Mouse (Mus musculus) neural tube, embryonic 11.5 days (tissue): ENCODE results near the gene Timm23. TPM values are rescaled to one million over a fixed set of nuclear protein-coding genes. Genes with fewer than 3 reads are reported as not detected.
"Not testable (repeated sequence)": the region's sequence is repeated elsewhere in the genome, so short reads cannot be mapped to it uniquely, and the experiment has no call there.

Experiments used
- ATAC-seq: fragments of 200-750 bp; cut with Nextera tagmentation; 2 replicates; pipeline ENCODE4 v1.8.0; 2017; ENCODE audit warnings: moderate number of reproducible peaks, mild to moderate bottlenecking, moderate TSS enrichment, moderate library complexity; ENCODE audit not compliant: insufficient read depth, low FRiP score, low TSS enrichment
- DNase-seq: peaks from one replicate; pipeline ENCODE4 v3.0.0-alpha.2; 2015; ENCODE audit warnings: low spot score
- H3K27ac ChIP-seq: fragments of 300-500 bp; sonication (generic); 2 replicates; pipeline ENCODE4 v1.5.1; 2014; ENCODE audit warnings: low read depth, mild to moderate bottlenecking, low read length
- H3K27me3 ChIP-seq: fragments of 300-500 bp; sonication (generic); 2 replicates; pipeline ENCODE4 v1.6.1; 2014; ENCODE audit warnings: mild to moderate bottlenecking, low read length, mixed read lengths; ENCODE audit not compliant: control insufficient read depth, insufficient read depth
- H3K36me3 ChIP-seq: fragments of 300-500 bp; sonication (generic); 2 replicates; pipeline ENCODE4 v1.6.1; 2014; ENCODE audit warnings: mild to moderate bottlenecking, low read length, moderate library complexity, mixed read lengths; ENCODE audit not compliant: control insufficient read depth, insufficient read depth
- H3K4me1 ChIP-seq: fragments of 300-500 bp; sonication (generic); 2 replicates; pipeline ENCODE4 v1.6.1; 2014; ENCODE audit warnings: low read length, mixed read lengths; ENCODE audit not compliant: control insufficient read depth, insufficient read depth
- H3K4me2 ChIP-seq: fragments of 300-500 bp; sonication (generic); 2 replicates; pipeline ENCODE4 v1.6.1; 2014; ENCODE audit warnings: low read depth, mild to moderate bottlenecking, moderate library complexity
- H3K4me3 ChIP-seq: fragments of 300-500 bp; sonication (generic); 2 replicates; pipeline ENCODE4 v1.5.1; 2014; ENCODE audit warnings: low read depth, low read length
- H3K9ac ChIP-seq: fragments of 300-500 bp; sonication (generic); 2 replicates; pipeline ENCODE4 v1.6.1; 2014; ENCODE audit warnings: mild to moderate bottlenecking, low read length
- H3K9me3 ChIP-seq: fragments of 300-500 bp; sonication (generic); 2 replicates; pipeline ENCODE4 v1.6.1; 2016; ENCODE audit warnings: low read length; ENCODE audit not compliant: control insufficient read depth
- WGBS: fragments of 180-500 bp; shearing (Covaris S2); extraction: QIAGEN DNeasy Blood & Tissue Kit; methylation state at CpG from one replicate; pipeline ENCODE4 v1.1.7; 2014; 5-methylcytosine and 5-hydroxymethylcytosine counted together
- polyA plus RNA-seq: library from polyadenylated mRNA; unstranded; fragments of >200 nt; fragmentation: Nextera tagmentation; extraction: Ambion mirVana; gene quantifications from 2 replicates; pipeline ENCODE4 v1.2.1, GENCODE M21; 2014

The Timm23 gene
- polyA plus RNA-seq, 1 experiment from 2014 or later = 304 TPM

- no peak overlapping the region for H3K27ac ChIP-seq
- no peak overlapping the region for H3K4me3 ChIP-seq
- H3K4me1 ChIP-seq = no peaks in the 10 kb centered on the region
- ATAC-seq = no peak
- 93% methylated on average over 5 of the region's 5 CpGs for WGBS
- H3K9ac ChIP-seq = no peak overlapping the region
- H3K4me2 ChIP-seq = no peak overlapping the region
- no peaks in the 10 kb centered on the region for H3K9me3 ChIP-seq
- no peaks in the 10 kb centered on the region for H3K27me3 ChIP-seq
- DNase-seq = no peak
- H3K36me3 ChIP-seq = peaks cover 8% of the 10 kb centered on the region
Measured at GRCm38 (mm10) chr14:32191926-32192325, 9.8 kb downstream of the Timm23 start.

- Histone ChIP-seq H3K4me1 (no peaks in the 10 kb centered on the region), H3K4me3 (no peak overlapping the region), H3K36me3 (peaks cover 7% of the 10 kb centered on the region), H3K9me3 (no peaks in the 10 kb centered on the region), H3K27me3 (no peaks in the 10 kb centered on the region), H3K9ac (no peak overlapping the region), H3K4me2 (no peak overlapping the region), H3K27ac (no peak overlapping the region)
- no peak for DNase-seq
- 92% methylated on average over 6 of the region's 6 CpGs for WGBS
- no peak for ATAC-seq
Measured at GRCm38 (mm10) chr14:32190627-32191391, 10.9 kb downstream of the Timm23 start.

- H3K4me3 ChIP-seq = no peak overlapping the region
- H3K36me3 ChIP-seq = peaks cover 12% of the 10 kb centered on the region
- H3K27ac ChIP-seq = no peak overlapping the region
- H3K9me3 ChIP-seq = no peaks in the 10 kb centered on the region
- ATAC-seq (no peak), DNase-seq (no peak)
- no peak overlapping the region for H3K4me2 ChIP-seq
- H3K4me1 ChIP-seq = no peaks in the 10 kb centered on the region
- 94% methylated on average over 4 of the region's 4 CpGs for WGBS
- no peaks in the 10 kb centered on the region for H3K27me3 ChIP-seq
- H3K9ac ChIP-seq = no peak overlapping the region
Measured at GRCm38 (mm10) chr14:32183846-32184245, 17.9 kb downstream of the Timm23 start.

GRCm38 (mm10) chr14:32180861-32181260, 20.8 kb downstream of the Timm23 start:
- H3K36me3 ChIP-seq = peaks cover 10% of the 10 kb centered on the region
- 93% methylated on average over 6 of the region's 6 CpGs for WGBS
- H3K4me1 ChIP-seq = no peaks in the 10 kb centered on the region
- ATAC-seq (no peak), DNase-seq (no peak)
- no peak overlapping the region for H3K9ac ChIP-seq
- no peaks in the 10 kb centered on the region for H3K9me3 ChIP-seq
- no peaks in the 10 kb centered on the region for H3K27me3 ChIP-seq
- H3K4me3 ChIP-seq = no peak overlapping the region
- H3K27ac ChIP-seq = no peak overlapping the region
- no peak overlapping the region for H3K4me2 ChIP-seq

- H3K4me1 ChIP-seq = no peaks in the 10 kb centered on the region
- DNase-seq = no peak
- ATAC-seq = no peak
- no peak overlapping the region for H3K4me3 ChIP-seq
- no peaks in the 10 kb centered on the region for H3K9me3 ChIP-seq
- no peaks in the 10 kb centered on the region for H3K27me3 ChIP-seq
- H3K9ac ChIP-seq = no peak overlapping the region
- 92% methylated on average over 10 of the region's 10 CpGs for WGBS
- peaks cover 10% of the 10 kb centered on the region for H3K36me3 ChIP-seq
- no peak overlapping the region for H3K27ac ChIP-seq
- H3K4me2 ChIP-seq = no peak overlapping the region
Measured at GRCm38 (mm10) chr14:32179393-32180195, 22.1 kb downstream of the Timm23 start.

GRCm38 (mm10) chr14:32176590-32176989, 25.1 kb downstream of the Timm23 start:
- H3K9ac ChIP-seq, H3K27ac ChIP-seq, H3K4me3 ChIP-seq, H3K4me1 ChIP-seq, ATAC-seq, H3K9me3 ChIP-seq, H3K27me3 ChIP-seq, DNase-seq, H3K4me2 ChIP-seq: not testable (repeated sequence)
- H3K36me3 ChIP-seq = peaks cover 11% of the 10 kb centered on the region
- 77% methylated on average over 4 of the region's 5 CpGs for WGBS

GRCm38 (mm10) chr14:32175310-32175709, 26.4 kb downstream of the Timm23 start:
- 93% methylated on average over 2 of the region's 2 CpGs for WGBS

GRCm38 (mm10) chr14:32170137-32170536, 31.6 kb downstream of the Timm23 start:
- ATAC-seq = no peak
- no peak for DNase-seq
- Histone ChIP-seq H3K36me3 (peaks cover 4% of the 10 kb centered on the region), H3K27me3 (no peaks in the 10 kb centered on the region), H3K9me3 (no peaks in the 10 kb centered on the region), H3K4me3 (no peak overlapping the region), H3K4me1 (peaks cover 6% of the 10 kb centered on the region; the same call in 1 of the 2 replicates), H3K4me2 (no peak overlapping the region), H3K9ac (no peak overlapping the region), H3K27ac (no peak overlapping the region)
- WGBS = 94% methylated on average over 4 of the region's 4 CpGs

More at GRCm38 (mm10) chr14:32175310-32175709, 26.4 kb downstream of the Timm23 start:
- no peaks in the 10 kb centered on the region for H3K27me3 ChIP-seq
- DNase-seq = no peak
- no peaks in the 10 kb centered on the region for H3K4me1 ChIP-seq
- no peak overlapping the region for H3K9ac ChIP-seq
- peaks cover 9% of the 10 kb centered on the region for H3K36me3 ChIP-seq
- ATAC-seq = no peak
- no peak overlapping the region for H3K27ac ChIP-seq
- no peak overlapping the region for H3K4me2 ChIP-seq
- no peak overlapping the region for H3K4me3 ChIP-seq
- H3K9me3 ChIP-seq = no peaks in the 10 kb centered on the region
